Mouse (Mus musculus) MEL (cell line): ENCODE measurements around the gene Plekho1.

Source experiments
- CHD1 ChIP-seq: IDR thresholded peaks from 2 replicates; pipeline ENCODE4 v1.6.1; 2012; ENCODE audit warnings: low read depth, mild to moderate bottlenecking, inconsistent platforms, low read length, improper control_type of control experiment
- CTCF ChIP-seq, 3 experiments: IDR thresholded peaks in 2 of 3; conservative IDR thresholded peaks in 1 of 3; 2 replicates each; pipeline ENCODE4 v1.5.1; 2011 to 2012; ENCODE audit warnings: low read length in 3 of 3, low read depth in 2 of 3, mild to moderate bottlenecking in 2 of 3, improper control_type of control experiment in 1 of 3, inconsistent platforms in 1 of 3, mixed read lengths in 1 of 3, moderate library complexity in 1 of 3; ENCODE audit not compliant: control insufficient read depth in 1 of 3, insufficient read depth in 1 of 3, poor library complexity in 1 of 3, severe bottlenecking in 1 of 3
- HCFC1 ChIP-seq: IDR thresholded peaks from 2 replicates; pipeline ENCODE4 v1.6.1; 2012; ENCODE audit warnings: low read depth, mild to moderate bottlenecking, inconsistent platforms, low read length, improper control_type of control experiment, moderate library complexity
- MXI1 ChIP-seq: IDR thresholded peaks from 2 replicates; pipeline ENCODE4 v1.6.1; 2011; ENCODE audit warnings: mild to moderate bottlenecking, low read depth, low read length, improper control_type of control experiment
- MYC ChIP-seq: IDR thresholded peaks from 2 replicates; pipeline ENCODE4 v1.6.1; 2011; ENCODE audit warnings: low read depth, mild to moderate bottlenecking, low read length, improper control_type of control experiment, moderate library complexity
- NRF1 ChIP-seq: IDR thresholded peaks from 2 replicates; pipeline ENCODE4 v1.6.1; 2014; ENCODE audit warnings: low read depth, mild to moderate bottlenecking, inconsistent platforms, low read length, improper control_type of control experiment, moderate library complexity; ENCODE audit not compliant: poor library complexity, insufficient read depth, severe bottlenecking
- SMC3 ChIP-seq: IDR thresholded peaks from 2 replicates; pipeline ENCODE4 v1.6.1; 2011; ENCODE audit warnings: low read depth, low read length, improper control_type of control experiment
- ZC3H11A ChIP-seq: IDR thresholded peaks from 2 replicates; pipeline ENCODE4 v1.6.1; 2012; ENCODE audit warnings: low read depth, mild to moderate bottlenecking, inconsistent platforms, low read length, improper control_type of control experiment

- TF ChIP-seq CTCF (IDR thresholded peaks at IDR 0.05 in 2 of 3, conservative IDR thresholded peaks at IDR 0.05 in 1 of 3; ENCODE audit: control insufficient read depth in 1 of 3, insufficient read depth in 1 of 3, low read depth in 2 of 3, low read length in 3 of 3, poor library complexity in 1 of 3, severe bottlenecking in 1 of 3) = no peak
- no peak for TF ChIP-seq CHD1
- no peak for TF ChIP-seq MXI1
- no peak for TF ChIP-seq NRF1
- no peak for TF ChIP-seq ZC3H11A
- no peak for TF ChIP-seq HCFC1
- TF ChIP-seq MYC = no peak
- no peak for TF ChIP-seq SMC3
Measured at GRCm38 (mm10) chr3:96041079-96041478, 45.3 kb upstream of the Plekho1 start.
